Mouse (Mus musculus): ENCODE results near the gene Trip11. TPM values are rescaled to one million over a fixed set of nuclear protein-coding genes. Genes with fewer than 3 reads are reported as not detected.
A peak's percentile ranks its signal among the peaks of the same experiment; 100 is the strongest.

Gene Trip11
- total and polyA plus RNA-seq, 2 experiments from 2014 or later: 17.1 to 20.4 TPM

GRCm38 (mm10) chr12:101875107-101875506 lies 38.0 kb downstream of the Trip11 start:
- 50% methylated on average over 1 of the region's 1 CpGs for WGBS

GRCm38 (mm10) chr12:101862286-101862964 lies 50.6 kb downstream of the Trip11 start:
- H3K27ac ChIP-seq (ENCODE audit: low read depth, low read length): no peak overlapping the region
- TF ChIP-seq CTCF (IDR thresholded peaks at IDR 0.05; ENCODE audit: low read depth): no peak
- ATAC-seq (no peak), DNase-seq (no peak)
- H3K36me3 ChIP-seq (ENCODE audit: insufficient read depth): peaks cover 13% of the 10 kb centered on the region; the same call in 1 of the 2 replicates
- WGBS: 87% methylated on average over 10 of the region's 10 CpGs
- no peak overlapping the region for H3K9ac ChIP-seq
- H3K27me3 ChIP-seq (ENCODE audit: insufficient read depth, low read length): no peaks in the 10 kb centered on the region
- no peak overlapping the region for H3K4me2 ChIP-seq (ENCODE audit: low read depth)
- no peaks in the 10 kb centered on the region for H3K9me3 ChIP-seq (ENCODE audit: low read length)
- H3K4me3 ChIP-seq (ENCODE audit: low read depth, low read length): no peak overlapping the region
- H3K4me1 ChIP-seq (ENCODE audit: insufficient read depth): no peaks in the 10 kb centered on the region

More at GRCm38 (mm10) chr12:101875107-101875506, 38.0 kb downstream of the Trip11 start:
- H3K4me1 ChIP-seq (ENCODE audit: insufficient read depth): no peaks in the 10 kb centered on the region
- DNase-seq (peak; percentile 49), ATAC-seq (peak; percentile 55; the same call in 1 of the 2 replicates)
- no peaks in the 10 kb centered on the region for H3K9me3 ChIP-seq (ENCODE audit: low read length)
- H3K4me2 ChIP-seq (ENCODE audit: low read depth): no peak overlapping the region
- peaks cover 17% of the 10 kb centered on the region for H3K36me3 ChIP-seq (ENCODE audit: insufficient read depth)
- peak; percentile 58 for TF ChIP-seq CTCF (IDR thresholded peaks at IDR 0.05; ENCODE audit: low read depth)
- no peak overlapping the region for H3K9ac ChIP-seq
- H3K27me3 ChIP-seq (ENCODE audit: insufficient read depth, low read length): no peaks in the 10 kb centered on the region
- no peak overlapping the region for H3K4me3 ChIP-seq (ENCODE audit: low read depth, low read length)
- H3K27ac ChIP-seq (ENCODE audit: low read depth, low read length): no peak overlapping the region

- Histone ChIP-seq H3K9me3 (ENCODE audit: low read length) (no peaks in the 10 kb centered on the region), H3K36me3 (ENCODE audit: insufficient read depth) (peaks cover 8% of the 10 kb centered on the region; the same call in 1 of the 2 replicates), H3K27ac (ENCODE audit: low read depth, low read length) (no peak overlapping the region), H3K9ac (no peak overlapping the region), H3K4me1 (ENCODE audit: insufficient read depth) (no peaks in the 10 kb centered on the region), H3K4me3 (ENCODE audit: low read depth, low read length) (no peak overlapping the region), H3K4me2 (ENCODE audit: low read depth) (no peak overlapping the region), H3K27me3 (ENCODE audit: insufficient read depth, low read length) (no peaks in the 10 kb centered on the region)
- TF ChIP-seq CTCF (IDR thresholded peaks at IDR 0.05; ENCODE audit: low read depth): no peak
- 100% methylated on average over 1 of the region's 1 CpGs for WGBS
- ATAC-seq: no peak
- DNase-seq: no peak
Measured at GRCm38 (mm10) chr12:101860256-101860655, 52.8 kb downstream of the Trip11 start.

- H3K4me2 ChIP-seq (ENCODE audit: low read depth): no peak overlapping the region
- H3K27me3 ChIP-seq (ENCODE audit: insufficient read depth, low read length): no peaks in the 10 kb centered on the region
- H3K9me3 ChIP-seq (ENCODE audit: low read length): no peaks in the 10 kb centered on the region
- WGBS: 94% methylated on average over 5 of the region's 5 CpGs
- no peak overlapping the region for H3K27ac ChIP-seq (ENCODE audit: low read depth, low read length)
- no peaks in the 10 kb centered on the region for H3K4me1 ChIP-seq (ENCODE audit: insufficient read depth)
- no peak for TF ChIP-seq CTCF (IDR thresholded peaks at IDR 0.05; ENCODE audit: low read depth)
- peaks cover 12% of the 10 kb centered on the region; the same call in 1 of the 2 replicates for H3K36me3 ChIP-seq (ENCODE audit: insufficient read depth)
- DNase-seq (no peak), ATAC-seq (no peak)
- no peak overlapping the region for H3K9ac ChIP-seq
- H3K4me3 ChIP-seq (ENCODE audit: low read depth, low read length): no peak overlapping the region
Measured at GRCm38 (mm10) chr12:101858011-101858410, 55.1 kb downstream of the Trip11 start.

- no peak for ATAC-seq
- TF ChIP-seq CTCF (IDR thresholded peaks at IDR 0.05; ENCODE audit: low read depth): no peak
- no peaks in the 10 kb centered on the region for H3K27me3 ChIP-seq (ENCODE audit: insufficient read depth, low read length)
- no peak overlapping the region for H3K4me3 ChIP-seq (ENCODE audit: low read depth, low read length)
- no peak for DNase-seq
- 0 out of 2 replicates have a peak, but pooled peaks cover 3% of the 10 kb centered on the region for H3K36me3 ChIP-seq (ENCODE audit: insufficient read depth)
- H3K27ac ChIP-seq (ENCODE audit: low read depth, low read length): no peak overlapping the region
- H3K9me3 ChIP-seq (ENCODE audit: low read length): no peaks in the 10 kb centered on the region
- H3K4me1 ChIP-seq (ENCODE audit: insufficient read depth): no peaks in the 10 kb centered on the region
- no peak overlapping the region for H3K4me2 ChIP-seq (ENCODE audit: low read depth)
- 89% methylated on average over 11 of the region's 11 CpGs for WGBS
- no peak overlapping the region for H3K9ac ChIP-seq
Measured at GRCm38 (mm10) chr12:101854336-101854735, 58.7 kb downstream of the Trip11 start.

- Histone ChIP-seq H3K36me3 (ENCODE audit: insufficient read depth) (0 out of 2 replicates have a peak, but pooled peaks cover 3% of the 10 kb centered on the region), H3K27ac (ENCODE audit: low read depth, low read length) (no peak overlapping the region), H3K9me3 (ENCODE audit: low read length) (no peaks in the 10 kb centered on the region), H3K4me3 (ENCODE audit: low read depth, low read length) (no peak overlapping the region), H3K4me1 (ENCODE audit: insufficient read depth) (no peaks in the 10 kb centered on the region), H3K4me2 (ENCODE audit: low read depth) (no peak overlapping the region), H3K27me3 (ENCODE audit: insufficient read depth, low read length) (no peaks in the 10 kb centered on the region), H3K9ac (no peak overlapping the region)
- 96% methylated on average over 7 of the region's 7 CpGs for WGBS
- no peak for DNase-seq
- TF ChIP-seq CTCF (IDR thresholded peaks at IDR 0.05; ENCODE audit: low read depth): no peak
- ATAC-seq: no peak
Measured at GRCm38 (mm10) chr12:101851846-101852564, 61.1 kb downstream of the Trip11 start.

GRCm38 (mm10) chr12:101851314-101851713 lies 61.8 kb downstream of the Trip11 start:
- no peak for DNase-seq
- no peak overlapping the region for H3K4me3 ChIP-seq (ENCODE audit: low read depth, low read length)
- 87% methylated on average over 9 of the region's 9 CpGs for WGBS
- 0 out of 2 replicates have a peak, but pooled peaks cover 3% of the 10 kb centered on the region for H3K36me3 ChIP-seq (ENCODE audit: insufficient read depth)
- no peak for ATAC-seq
- H3K9ac ChIP-seq: no peak overlapping the region
- no peak overlapping the region for H3K27ac ChIP-seq (ENCODE audit: low read depth, low read length)
- H3K27me3 ChIP-seq (ENCODE audit: insufficient read depth, low read length): no peaks in the 10 kb centered on the region
- H3K4me1 ChIP-seq (ENCODE audit: insufficient read depth): no peaks in the 10 kb centered on the region
- TF ChIP-seq CTCF (IDR thresholded peaks at IDR 0.05; ENCODE audit: low read depth): no peak
- H3K4me2 ChIP-seq (ENCODE audit: low read depth): no peak overlapping the region
- H3K9me3 ChIP-seq (ENCODE audit: low read length): no peaks in the 10 kb centered on the region
